Mouse (Mus musculus): ENCODE results near the gene Rab37. TPM values are rescaled to one million over a fixed set of nuclear protein-coding genes. Genes with fewer than 3 reads are reported as not detected.

Rab37 gene
- 1.4 and 1.9 TPM in 2 replicates for polyA plus RNA-seq (2014; fragmentation: Nextera tagmentation; extraction: Ambion mirVana)

- Histone ChIP-seq H3K9ac (replicated peaks; ENCODE audit: low read length) (no peak within 1 kb of the TSS; the same call in 1 of the 2 replicates), H3K27me3 (ENCODE audit: control insufficient read depth, insufficient read depth, low read length) (peaks cover 7% of the 10 kb centered on the region), H3K27ac (replicated peaks; ENCODE audit: low read depth, low read length) (no peak within 1 kb of the TSS), H3K4me2 (ENCODE audit: low read depth, low read length) (peak within 1 kb of the TSS; percentile 42), H3K4me1 (ENCODE audit: control insufficient read depth, insufficient read depth, low read length) (0 out of 2 replicates have a peak, but pooled peaks cover 4% of the 10 kb centered on the region), H3K36me3 (replicated peaks; ENCODE audit: control insufficient read depth, insufficient read depth, low read depth, low read length) (no peaks in the 10 kb centered on the region), H3K9me3 (replicated peaks; ENCODE audit: control insufficient read depth, low read length) (no peaks in the 10 kb centered on the region), H3K4me3 (ENCODE audit: low read depth, low read length) (peak within 1 kb of the TSS; percentile 12; the same call in 1 of the 2 replicates)
- ATAC-seq (replicated peaks; ENCODE audit: insufficient number of reproducible peaks, low FRiP score, low TSS enrichment, low read depth) (no peak), DNase-seq (ENCODE audit: low spot score) (peak; percentile 67)
- 2% methylated on average over 36 of the region's 36 CpGs for WGBS
Observed at GRCm38 (mm10) chr11:115091362-115091901, at the start of gene Rab37. Rab37 (plus strand) TSS chr11:115091431.

- no peak within 1 kb of the TSS for H3K4me2 ChIP-seq (ENCODE audit: low read depth, low read length)
- ATAC-seq (replicated peaks; ENCODE audit: insufficient number of reproducible peaks, low FRiP score, low TSS enrichment, low read depth) (no peak), DNase-seq (ENCODE audit: low spot score) (no peak)
- H3K27ac ChIP-seq (replicated peaks; ENCODE audit: low read depth, low read length) = no peak within 1 kb of the TSS
- no peaks in the 10 kb centered on the region for H3K4me1 ChIP-seq (ENCODE audit: control insufficient read depth, insufficient read depth, low read length)
- 76% methylated on average over 2 of the region's 2 CpGs for WGBS
- H3K9me3 ChIP-seq (replicated peaks; ENCODE audit: control insufficient read depth, low read length) = no peaks in the 10 kb centered on the region
- no peaks in the 10 kb centered on the region for H3K27me3 ChIP-seq (ENCODE audit: control insufficient read depth, insufficient read depth, low read length)
- no peak within 1 kb of the TSS for H3K9ac ChIP-seq (replicated peaks; ENCODE audit: low read length)
- H3K4me3 ChIP-seq (ENCODE audit: low read depth, low read length) = no peak within 1 kb of the TSS
- H3K36me3 ChIP-seq (replicated peaks; ENCODE audit: control insufficient read depth, insufficient read depth, low read depth, low read length) = no peaks in the 10 kb centered on the region
Observed at GRCm38 (mm10) chr11:115048259-115048658, 43.0 kb upstream of the Rab37 start, which contains the start of gene Cd300ld3. Cd300ld3 (minus strand) TSS chr11:115048409.

- no peaks in the 10 kb centered on the region for H3K9me3 ChIP-seq (replicated peaks; ENCODE audit: control insufficient read depth, low read length)
- H3K4me3 ChIP-seq (ENCODE audit: low read depth, low read length) = no peak overlapping the region
- 47% methylated on average over 3 of the region's 3 CpGs for WGBS
- peak; percentile 16 for DNase-seq (ENCODE audit: low spot score)
- H3K9ac ChIP-seq (replicated peaks; ENCODE audit: low read length) = no peak overlapping the region
- no peak overlapping the region for H3K4me2 ChIP-seq (ENCODE audit: low read depth, low read length)
- H3K4me1 ChIP-seq (ENCODE audit: control insufficient read depth, insufficient read depth, low read length) = no peaks in the 10 kb centered on the region
- no peaks in the 10 kb centered on the region for H3K36me3 ChIP-seq (replicated peaks; ENCODE audit: control insufficient read depth, insufficient read depth, low read depth, low read length)
- no peak for ATAC-seq (replicated peaks; ENCODE audit: insufficient number of reproducible peaks, low FRiP score, low TSS enrichment, low read depth)
- no peak overlapping the region for H3K27ac ChIP-seq (replicated peaks; ENCODE audit: low read depth, low read length)
- no peaks in the 10 kb centered on the region for H3K27me3 ChIP-seq (ENCODE audit: control insufficient read depth, insufficient read depth, low read length)
Observed at GRCm38 (mm10) chr11:115049282-115049895, 41.8 kb upstream of the Rab37 start.

GRCm38 (mm10) chr11:115052206-115052605 is 39.0 kb upstream of the Rab37 start:
- Histone ChIP-seq H3K27ac (replicated peaks; ENCODE audit: low read depth, low read length) (no peak overlapping the region), H3K4me2 (ENCODE audit: low read depth, low read length) (no peak overlapping the region), H3K4me1 (ENCODE audit: control insufficient read depth, insufficient read depth, low read length) (no peaks in the 10 kb centered on the region), H3K9ac (replicated peaks; ENCODE audit: low read length) (no peak overlapping the region), H3K4me3 (ENCODE audit: low read depth, low read length) (no peak overlapping the region), H3K36me3 (replicated peaks; ENCODE audit: control insufficient read depth, insufficient read depth, low read depth, low read length) (no peaks in the 10 kb centered on the region), H3K9me3 (replicated peaks; ENCODE audit: control insufficient read depth, low read length) (no peaks in the 10 kb centered on the region), H3K27me3 (ENCODE audit: control insufficient read depth, insufficient read depth, low read length) (no peaks in the 10 kb centered on the region)
- peak; percentile 92 for DNase-seq (ENCODE audit: low spot score)
- ATAC-seq (replicated peaks; ENCODE audit: insufficient number of reproducible peaks, low FRiP score, low TSS enrichment, low read depth) = no peak
- 4% methylated on average over 9 of the region's 9 CpGs for WGBS

GRCm38 (mm10) chr11:115052991-115053390 is 38.2 kb upstream of the Rab37 start:
- Histone ChIP-seq H3K27ac (replicated peaks; ENCODE audit: low read depth, low read length) (no peak overlapping the region), H3K4me3 (ENCODE audit: low read depth, low read length) (no peak overlapping the region), H3K4me2 (ENCODE audit: low read depth, low read length) (no peak overlapping the region), H3K27me3 (ENCODE audit: control insufficient read depth, insufficient read depth, low read length) (no peaks in the 10 kb centered on the region), H3K9me3 (replicated peaks; ENCODE audit: control insufficient read depth, low read length) (no peaks in the 10 kb centered on the region), H3K36me3 (replicated peaks; ENCODE audit: control insufficient read depth, insufficient read depth, low read depth, low read length) (no peaks in the 10 kb centered on the region), H3K9ac (replicated peaks; ENCODE audit: low read length) (no peak overlapping the region), H3K4me1 (ENCODE audit: control insufficient read depth, insufficient read depth, low read length) (no peaks in the 10 kb centered on the region)
- WGBS = 87% methylated on average over 1 of the region's 1 CpGs
- no peak for ATAC-seq (replicated peaks; ENCODE audit: insufficient number of reproducible peaks, low FRiP score, low TSS enrichment, low read depth)
- no peak for DNase-seq (ENCODE audit: low spot score)

- Histone ChIP-seq H3K4me1 (ENCODE audit: control insufficient read depth, insufficient read depth, low read length) (no peaks in the 10 kb centered on the region), H3K27ac (replicated peaks; ENCODE audit: low read depth, low read length) (no peak overlapping the region), H3K9ac (replicated peaks; ENCODE audit: low read length) (no peak overlapping the region), H3K27me3 (ENCODE audit: control insufficient read depth, insufficient read depth, low read length) (no peaks in the 10 kb centered on the region), H3K4me3 (ENCODE audit: low read depth, low read length) (no peak overlapping the region), H3K4me2 (ENCODE audit: low read depth, low read length) (no peak overlapping the region), H3K36me3 (replicated peaks; ENCODE audit: control insufficient read depth, insufficient read depth, low read depth, low read length) (no peaks in the 10 kb centered on the region), H3K9me3 (replicated peaks; ENCODE audit: control insufficient read depth, low read length) (no peaks in the 10 kb centered on the region)
- DNase-seq (ENCODE audit: low spot score) = no peak
- no peak for ATAC-seq (replicated peaks; ENCODE audit: insufficient number of reproducible peaks, low FRiP score, low TSS enrichment, low read depth)
Observed at GRCm38 (mm10) chr11:115054537-115054936, 36.7 kb upstream of the Rab37 start.

GRCm38 (mm10) chr11:115058701-115059100 is 32.5 kb upstream of the Rab37 start:
- H3K9ac ChIP-seq (replicated peaks; ENCODE audit: low read length) = no peak overlapping the region
- 76% methylated on average over 4 of the region's 4 CpGs for WGBS
- ATAC-seq (replicated peaks; ENCODE audit: insufficient number of reproducible peaks, low FRiP score, low TSS enrichment, low read depth) (no peak), DNase-seq (ENCODE audit: low spot score) (no peak)
- no peaks in the 10 kb centered on the region for H3K36me3 ChIP-seq (replicated peaks; ENCODE audit: control insufficient read depth, insufficient read depth, low read depth, low read length)
- no peak overlapping the region for H3K4me2 ChIP-seq (ENCODE audit: low read depth, low read length)
- no peaks in the 10 kb centered on the region for H3K4me1 ChIP-seq (ENCODE audit: control insufficient read depth, insufficient read depth, low read length)
- no peaks in the 10 kb centered on the region for H3K9me3 ChIP-seq (replicated peaks; ENCODE audit: control insufficient read depth, low read length)
- no peak overlapping the region for H3K4me3 ChIP-seq (ENCODE audit: low read depth, low read length)
- no peak overlapping the region for H3K27ac ChIP-seq (replicated peaks; ENCODE audit: low read depth, low read length)
- no peaks in the 10 kb centered on the region for H3K27me3 ChIP-seq (ENCODE audit: control insufficient read depth, insufficient read depth, low read length)

GRCm38 (mm10) chr11:115059797-115060196 is 31.4 kb upstream of the Rab37 start:
- Histone ChIP-seq H3K36me3 (replicated peaks; ENCODE audit: control insufficient read depth, insufficient read depth, low read depth, low read length) (no peaks in the 10 kb centered on the region), H3K27me3 (ENCODE audit: control insufficient read depth, insufficient read depth, low read length) (no peaks in the 10 kb centered on the region), H3K27ac (replicated peaks; ENCODE audit: low read depth, low read length) (no peak overlapping the region), H3K4me1 (ENCODE audit: control insufficient read depth, insufficient read depth, low read length) (no peaks in the 10 kb centered on the region), H3K4me2 (ENCODE audit: low read depth, low read length) (no peak overlapping the region), H3K4me3 (ENCODE audit: low read depth, low read length) (no peak overlapping the region), H3K9ac (replicated peaks; ENCODE audit: low read length) (no peak overlapping the region), H3K9me3 (replicated peaks; ENCODE audit: control insufficient read depth, low read length) (no peaks in the 10 kb centered on the region)
- WGBS = 82% methylated on average over 2 of the region's 2 CpGs
- ATAC-seq (replicated peaks; ENCODE audit: insufficient number of reproducible peaks, low FRiP score, low TSS enrichment, low read depth) = no peak
- no peak for DNase-seq (ENCODE audit: low spot score)
